Mouse (Mus musculus) MEL (cell line): Measurements from ENCODE around the gene Pum1. TPM values are rescaled to one million over a fixed set of nuclear protein-coding genes. Genes with fewer than 3 reads are reported as not detected.
A peak's percentile ranks its signal among the peaks of the same experiment; 100 is the strongest.

Source experiments
- DNase-seq: peaks from one replicate; pipeline ENCODE4 v3.0.0; 2011; ENCODE audit warnings: low read depth, low spot score
- H3K27ac ChIP-seq: 2 replicates; pipeline ENCODE4 v1.5.1; 2012; ENCODE audit warnings: low read depth, mild to moderate bottlenecking, control low read depth, low read length, moderate library complexity; ENCODE audit not compliant: control insufficient read depth
- H3K27me3 ChIP-seq, 2 experiments: fragments of 150-350 bp in 1 of 2; sonication (generic) in 1 of 2; 2 replicates each; pipeline ENCODE4 v1.6.1; 2012; ENCODE audit warnings: low read length in 2 of 2, mild to moderate bottlenecking in 2 of 2, improper control_type of control experiment in 1 of 2, moderate library complexity in 1 of 2; ENCODE audit not compliant: insufficient read depth in 2 of 2, control insufficient read depth in 1 of 2
- H3K36me3 ChIP-seq, 2 experiments: 2 replicates each; pipeline ENCODE4 v1.6.1; 2012 to 2014; ENCODE audit warnings: low read length in 2 of 2, improper control_type of control experiment in 1 of 2, inconsistent platforms in 1 of 2, mild to moderate bottlenecking in 1 of 2; ENCODE audit not compliant: insufficient read depth in 2 of 2, control insufficient read depth in 1 of 2
- H3K4me1 ChIP-seq, 2 experiments: fragments of 150-350 bp in 1 of 2; sonication (generic) in 1 of 2; 2 replicates each; pipeline ENCODE4 v1.6.1; 2012; ENCODE audit warnings: low read length in 2 of 2, improper control_type of control experiment in 1 of 2, mild to moderate bottlenecking in 1 of 2; ENCODE audit not compliant: insufficient read depth in 2 of 2, control insufficient read depth in 1 of 2
- H3K4me3 ChIP-seq, 2 experiments: fragments of 150-350 bp in 1 of 2; sonication (generic) in 1 of 2; 2 replicates each; pipeline ENCODE4 v1.5.1; 2012; ENCODE audit warnings: low read depth in 2 of 2, low read length in 2 of 2, mild to moderate bottlenecking in 2 of 2, moderate library complexity in 2 of 2, control low read depth in 1 of 2, improper control_type of control experiment in 1 of 2; ENCODE audit not compliant: control insufficient read depth in 1 of 2, insufficient read depth in 1 of 2
- H3K79me2 ChIP-seq: 2 replicates; pipeline ENCODE4 v1.6.1; 2012; ENCODE audit warnings: mild to moderate bottlenecking, low read length, moderate library complexity; ENCODE audit not compliant: control insufficient read depth, poor library complexity, insufficient read depth
- H3K9ac ChIP-seq: 2 replicates; pipeline ENCODE4 v1.6.1; 2012; ENCODE audit warnings: low read depth, mild to moderate bottlenecking, control low read depth, low read length, moderate library complexity; ENCODE audit not compliant: control insufficient read depth, poor library complexity, severe bottlenecking
- H3K9me3 ChIP-seq: fragments of 150-350 bp; sonication (generic); replicated peaks from 2 replicates; pipeline ENCODE4 v1.6.1; 2012; ENCODE audit warnings: mild to moderate bottlenecking, low read length, improper control_type of control experiment, moderate library complexity; ENCODE audit not compliant: insufficient read depth
- BHLHE40 ChIP-seq: IDR thresholded peaks from 2 replicates; pipeline ENCODE4 v1.6.1; 2012; ENCODE audit warnings: low read depth, mild to moderate bottlenecking, inconsistent platforms, low read length, improper control_type of control experiment, borderline replicate concordance
- CHD1 ChIP-seq: IDR thresholded peaks from 2 replicates; pipeline ENCODE4 v1.6.1; 2012; ENCODE audit warnings: low read depth, mild to moderate bottlenecking, inconsistent platforms, low read length, improper control_type of control experiment
- CHD2 ChIP-seq: IDR thresholded peaks from 2 replicates; pipeline ENCODE4 v1.6.1; 2011; ENCODE audit warnings: low read length, improper control_type of control experiment
- CTCF ChIP-seq, 3 experiments: IDR thresholded peaks in 2 of 3; conservative IDR thresholded peaks in 1 of 3; 2 replicates each; pipeline ENCODE4 v1.5.1; 2011 to 2012; ENCODE audit warnings: low read length in 3 of 3, low read depth in 2 of 3, mild to moderate bottlenecking in 2 of 3, improper control_type of control experiment in 1 of 3, inconsistent platforms in 1 of 3, mixed read lengths in 1 of 3, moderate library complexity in 1 of 3; ENCODE audit not compliant: control insufficient read depth in 1 of 3, insufficient read depth in 1 of 3, poor library complexity in 1 of 3, severe bottlenecking in 1 of 3
- E2F4 ChIP-seq: IDR thresholded peaks from 2 replicates; pipeline ENCODE4 v1.6.1; 2011; ENCODE audit warnings: low read depth, low read length, improper control_type of control experiment, borderline replicate concordance
- ELF1 ChIP-seq: IDR thresholded peaks from 2 replicates; pipeline ENCODE4 v1.6.1; 2014; ENCODE audit warnings: low read depth, mild to moderate bottlenecking, inconsistent platforms, low read length, improper control_type of control experiment, moderate library complexity
- EP300 ChIP-seq, 2 experiments: IDR thresholded peaks; 2 replicates each; pipeline ENCODE4 v1.6.1; 2011; ENCODE audit warnings: improper control_type of control experiment in 2 of 2, low read length in 2 of 2, low read depth in 1 of 2, mild to moderate bottlenecking in 1 of 2
- ETS1 ChIP-seq: IDR thresholded peaks from 2 replicates; pipeline ENCODE4 v1.6.1; 2012; ENCODE audit warnings: low read depth, mild to moderate bottlenecking, inconsistent platforms, low read length, improper control_type of control experiment, moderate library complexity
- GABPA ChIP-seq: IDR thresholded peaks from 2 replicates; pipeline ENCODE4 v1.6.1; 2012; ENCODE audit warnings: low read depth, mild to moderate bottlenecking, inconsistent platforms, low read length, improper control_type of control experiment, moderate library complexity
- GATA1 ChIP-seq: IDR thresholded peaks from 2 replicates; pipeline ENCODE4 v1.6.1; 2011; ENCODE audit warnings: low read depth, low read length, improper control_type of control experiment
- HCFC1 ChIP-seq: IDR thresholded peaks from 2 replicates; pipeline ENCODE4 v1.6.1; 2012; ENCODE audit warnings: low read depth, mild to moderate bottlenecking, inconsistent platforms, low read length, improper control_type of control experiment, moderate library complexity
- KAT2A ChIP-seq: conservative IDR thresholded peaks from 2 replicates; pipeline ENCODE4 v1.6.1; 2012; ENCODE audit warnings: low read depth, low read length, improper control_type of control experiment, inconsistent platforms
- MAFK ChIP-seq: IDR thresholded peaks from 2 replicates; pipeline ENCODE4 v1.6.1; 2011; ENCODE audit warnings: low read depth, mild to moderate bottlenecking, low read length, improper control_type of control experiment, borderline replicate concordance
- MAX ChIP-seq: IDR thresholded peaks from 2 replicates; pipeline ENCODE4 v1.6.1; 2011; ENCODE audit warnings: low read length, improper control_type of control experiment
- MAZ ChIP-seq: IDR thresholded peaks from 2 replicates; pipeline ENCODE4 v1.6.1; 2012; ENCODE audit warnings: low read depth, mild to moderate bottlenecking, inconsistent platforms, low read length, improper control_type of control experiment
- MEF2A ChIP-seq: IDR thresholded peaks from 2 replicates; pipeline ENCODE4 v1.6.1; 2014; ENCODE audit warnings: low read depth, mild to moderate bottlenecking, inconsistent platforms, low read length, improper control_type of control experiment; ENCODE audit not compliant: poor library complexity, insufficient replicate concordance, severe bottlenecking; ENCODE audit errors: extremely low read depth
- MXI1 ChIP-seq: IDR thresholded peaks from 2 replicates; pipeline ENCODE4 v1.6.1; 2011; ENCODE audit warnings: mild to moderate bottlenecking, low read depth, low read length, improper control_type of control experiment
- MYB ChIP-seq: IDR thresholded peaks from 2 replicates; pipeline ENCODE4 v1.6.1; 2011; ENCODE audit warnings: mild to moderate bottlenecking, low read depth, low read length, improper control_type of control experiment
- MYC ChIP-seq: IDR thresholded peaks from 2 replicates; pipeline ENCODE4 v1.6.1; 2011; ENCODE audit warnings: low read depth, mild to moderate bottlenecking, low read length, improper control_type of control experiment, moderate library complexity
- NELFE ChIP-seq: IDR thresholded peaks from 2 replicates; pipeline ENCODE4 v1.6.1; 2011; ENCODE audit warnings: low read depth, low read length, improper control_type of control experiment
- NRF1 ChIP-seq: IDR thresholded peaks from 2 replicates; pipeline ENCODE4 v1.6.1; 2014; ENCODE audit warnings: low read depth, mild to moderate bottlenecking, inconsistent platforms, low read length, improper control_type of control experiment, moderate library complexity; ENCODE audit not compliant: poor library complexity, insufficient read depth, severe bottlenecking
- POLR2A ChIP-seq, 2 experiments: IDR thresholded peaks; 2 replicates each; pipeline ENCODE4 v1.6.1; 2011 to 2012; ENCODE audit warnings: low read length in 2 of 2, mild to moderate bottlenecking in 2 of 2, control low read depth in 1 of 2, improper control_type of control experiment in 1 of 2, low read depth in 1 of 2, moderate library complexity in 1 of 2; ENCODE audit not compliant: control insufficient read depth in 1 of 2, insufficient read depth in 1 of 2, poor library complexity in 1 of 2
- POLR2AphosphoS2 ChIP-seq: IDR thresholded peaks from 2 replicates; pipeline ENCODE4 v1.6.1; 2011; ENCODE audit warnings: low read length, improper control_type of control experiment
- POLR2AphosphoS5 ChIP-seq: IDR thresholded peaks from 2 replicates; pipeline ENCODE4 v1.6.1; 2012; ENCODE audit warnings: low read depth, borderline replicate concordance, mild to moderate bottlenecking, inconsistent platforms, low read length, moderate library complexity, mixed read lengths
- RAD21 ChIP-seq: IDR thresholded peaks from 2 replicates; pipeline ENCODE4 v1.6.1; 2011; ENCODE audit warnings: mild to moderate bottlenecking, low read depth, low read length, improper control_type of control experiment
- RCOR1 ChIP-seq: IDR thresholded peaks from 2 replicates; pipeline ENCODE4 v1.6.1; 2012; ENCODE audit warnings: low read depth, mild to moderate bottlenecking, inconsistent platforms, low read length, improper control_type of control experiment
- SIN3A ChIP-seq: IDR thresholded peaks from 2 replicates; pipeline ENCODE4 v1.6.1; 2012; ENCODE audit warnings: low read length, improper control_type of control experiment, inconsistent platforms
- SMC3 ChIP-seq: IDR thresholded peaks from 2 replicates; pipeline ENCODE4 v1.6.1; 2011; ENCODE audit warnings: low read depth, low read length, improper control_type of control experiment
- TAL1 ChIP-seq: IDR thresholded peaks from 2 replicates; pipeline ENCODE4 v1.6.1; 2012; ENCODE audit warnings: mild to moderate bottlenecking, inconsistent platforms, low read length, moderate library complexity, mixed read lengths
- TBP ChIP-seq: IDR thresholded peaks from 2 replicates; pipeline ENCODE4 v1.8.0; 2011; ENCODE audit warnings: low read depth, low read length, improper control_type of control experiment
- TCF12 ChIP-seq: IDR thresholded peaks from 2 replicates; pipeline ENCODE4 v1.6.1; 2014; ENCODE audit warnings: low read depth, mild to moderate bottlenecking, inconsistent platforms, low read length, improper control_type of control experiment, moderate library complexity
- UBTF ChIP-seq: IDR thresholded peaks from 2 replicates; pipeline ENCODE4 v1.6.1; 2012; ENCODE audit warnings: low read depth, mild to moderate bottlenecking, inconsistent platforms, low read length, improper control_type of control experiment, moderate library complexity, borderline replicate concordance; ENCODE audit not compliant: insufficient read depth
- USF1 ChIP-seq: IDR thresholded peaks from 2 replicates; pipeline ENCODE4 v1.6.1; 2014; ENCODE audit warnings: low read depth, mild to moderate bottlenecking, inconsistent platforms, low read length, improper control_type of control experiment, moderate library complexity
- USF2 ChIP-seq, 2 experiments: IDR thresholded peaks; 2 replicates each; pipeline ENCODE4 v1.6.1; 2011 to 2012; ENCODE audit warnings: improper control_type of control experiment in 2 of 2, low read length in 2 of 2, borderline replicate concordance in 1 of 2, inconsistent platforms in 1 of 2, low read depth in 1 of 2, mild to moderate bottlenecking in 1 of 2; ENCODE audit not compliant: insufficient read depth in 1 of 2
- ZC3H11A ChIP-seq: IDR thresholded peaks from 2 replicates; pipeline ENCODE4 v1.6.1; 2012; ENCODE audit warnings: low read depth, mild to moderate bottlenecking, inconsistent platforms, low read length, improper control_type of control experiment
- ZKSCAN1 ChIP-seq: IDR thresholded peaks from 2 replicates; pipeline ENCODE4 v1.6.1; 2012; ENCODE audit warnings: low read depth, mild to moderate bottlenecking, inconsistent platforms, low read length, improper control_type of control experiment, moderate library complexity
- ZMIZ1 ChIP-seq: IDR thresholded peaks from 2 replicates; pipeline ENCODE4 v1.6.1; 2012; ENCODE audit warnings: low read depth, mild to moderate bottlenecking, inconsistent platforms, low read length, improper control_type of control experiment, moderate library complexity
- ZNF384 ChIP-seq: IDR thresholded peaks from 2 replicates; pipeline ENCODE4 v1.6.1; 2012; ENCODE audit warnings: low read depth, mild to moderate bottlenecking, inconsistent platforms, low read length, improper control_type of control experiment
- polyA plus RNA-seq, 2 experiments: library from polyadenylated mRNA; stranded (reverse) in 1 of 2; unstranded in 1 of 2; fragments of >175 nt in 1 of 2; fragments of >200 nt in 1 of 2; gene quantifications; 2 replicates each; pipeline versions ENCODE4 v1.2.1 to v1.2.4; 2012; ENCODE audit warnings: low replicate concordance in 2 of 2, low read depth in 1 of 2; ENCODE audit not compliant: insufficient read length in 2 of 2, insufficient read depth in 1 of 2, missing spikeins in 1 of 2
- total RNA-seq: library from RNA; depleted of rRNA; stranded (reverse); fragments of 300-350 nt; gene quantifications from 2 replicates; pipeline ENCODE4 v1.2.3, GENCODE M21; 2012

The Pum1 gene
- total and polyA plus RNA-seq, 3 experiments: 31.9 to 46.2 (median 36.1) TPM

DNA sequence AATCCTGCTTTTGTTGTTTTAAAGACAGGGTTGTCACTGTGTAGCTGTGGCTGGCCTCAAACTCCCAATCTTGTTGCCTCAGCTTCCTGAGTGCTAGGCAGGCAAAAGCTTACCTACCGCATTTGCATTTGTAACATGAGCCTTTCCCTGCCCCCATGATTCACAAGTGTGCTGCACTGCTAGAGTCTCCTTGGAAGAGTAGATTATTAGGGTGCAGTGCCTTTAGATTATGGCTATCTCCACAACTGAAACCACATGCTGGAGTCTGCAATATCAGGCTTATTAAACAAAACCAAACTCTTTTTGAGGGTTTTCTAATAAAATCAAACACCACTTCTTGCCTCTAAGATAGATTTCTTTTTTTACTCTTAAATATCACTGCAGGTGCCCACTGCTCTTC is 59.5 kb downstream of the Pum1 start:
- DNase-seq: peak; percentile 92
- H3K9ac ChIP-seq: no peak overlapping the region
- no peaks in the 10 kb centered on the region for H3K9me3 ChIP-seq
- no peaks in the 10 kb centered on the region for H3K27me3 ChIP-seq
- H3K27ac ChIP-seq: peak overlapping the region; percentile 51; the same call in 1 of the 2 replicates
- peaks cover 51% of the 10 kb centered on the region for H3K79me2 ChIP-seq
- no peak overlapping the region for H3K4me3 ChIP-seq
- H3K4me1 ChIP-seq: peaks cover 15 to 25% of the 10 kb centered on the region in 2 experiments
- H3K36me3 ChIP-seq: peaks cover 49 to 59% of the 10 kb centered on the region in 2 experiments
- peak; percentile 99 for TF ChIP-seq RCOR1
- TF ChIP-seq EP300 (IDR thresholded peaks at IDR 0.05; ENCODE audit: low read depth in 1 of 2, low read length in 2 of 2): peak; percentile 84 to 90
- TF ChIP-seq MAX: peak; percentile 67
- no peak for TF ChIP-seq CTCF (IDR thresholded peaks at IDR 0.05 in 2 of 3, conservative IDR thresholded peaks at IDR 0.05 in 1 of 3; ENCODE audit: control insufficient read depth in 1 of 3, insufficient read depth in 1 of 3, low read depth in 2 of 3, low read length in 3 of 3, poor library complexity in 1 of 3, severe bottlenecking in 1 of 3)
- TF ChIP-seq ELF1: no peak
- TF ChIP-seq ZNF384: no peak
- peak; percentile 65 for TF ChIP-seq BHLHE40
- TF ChIP-seq KAT2A: no peak
- no peak; the same call in none of the 2 replicates for TF ChIP-seq MXI1
- TF ChIP-seq POLR2AphosphoS2: no peak
- no peak for TF ChIP-seq NRF1
- no peak for TF ChIP-seq E2F4
- TF ChIP-seq MEF2A: no peak
- TF ChIP-seq HCFC1: no peak
- peak; percentile 70 for TF ChIP-seq TAL1
- peak; percentile 85 for TF ChIP-seq TCF12
- no peak for TF ChIP-seq POLR2A (IDR thresholded peaks at IDR 0.05; ENCODE audit: control insufficient read depth in 1 of 2, insufficient read depth in 1 of 2, low read depth in 1 of 2, low read length in 2 of 2, poor library complexity in 1 of 2)
- no peak for TF ChIP-seq GABPA
- TF ChIP-seq ZKSCAN1: no peak
- TF ChIP-seq MYB: peak; percentile 34; the same call in 1 of the 2 replicates
- no peak for TF ChIP-seq CHD1
- no peak for TF ChIP-seq USF1
- TF ChIP-seq MAZ: no peak
- TF ChIP-seq NELFE: no peak
- no peak for TF ChIP-seq RAD21
- TF ChIP-seq ETS1: peak; percentile 90
- peak; percentile 79; the same call in 1 of the 2 replicates for TF ChIP-seq MAFK
- peak; percentile 90 for TF ChIP-seq GATA1
- TF ChIP-seq ZMIZ1: no peak
- peak; percentile 13; the same call in 1 of the 2 replicates for TF ChIP-seq CHD2
- peak; percentile 76 for TF ChIP-seq SIN3A
- no peak for TF ChIP-seq USF2 (IDR thresholded peaks at IDR 0.05; ENCODE audit: borderline replicate concordance in 1 of 2, insufficient read depth in 1 of 2, low read depth in 1 of 2, low read length in 2 of 2)
- no peak for TF ChIP-seq SMC3
- no peak for TF ChIP-seq UBTF
- no peak for TF ChIP-seq POLR2AphosphoS5
- 0 out of 2 replicates have a peak, but pooled peaks have one; percentile 20 for TF ChIP-seq TBP
- no peak for TF ChIP-seq ZC3H11A
- TF ChIP-seq MYC: peak; percentile 68; the same call in 1 of the 2 replicates
